Mouse (Mus musculus): Measurements from ENCODE around the gene Nup133.
"Not testable (repeated sequence)": the region's sequence is repeated elsewhere in the genome, so short reads cannot be mapped to it uniquely, and the experiment has no call there.

Gene Nup133

DNA sequence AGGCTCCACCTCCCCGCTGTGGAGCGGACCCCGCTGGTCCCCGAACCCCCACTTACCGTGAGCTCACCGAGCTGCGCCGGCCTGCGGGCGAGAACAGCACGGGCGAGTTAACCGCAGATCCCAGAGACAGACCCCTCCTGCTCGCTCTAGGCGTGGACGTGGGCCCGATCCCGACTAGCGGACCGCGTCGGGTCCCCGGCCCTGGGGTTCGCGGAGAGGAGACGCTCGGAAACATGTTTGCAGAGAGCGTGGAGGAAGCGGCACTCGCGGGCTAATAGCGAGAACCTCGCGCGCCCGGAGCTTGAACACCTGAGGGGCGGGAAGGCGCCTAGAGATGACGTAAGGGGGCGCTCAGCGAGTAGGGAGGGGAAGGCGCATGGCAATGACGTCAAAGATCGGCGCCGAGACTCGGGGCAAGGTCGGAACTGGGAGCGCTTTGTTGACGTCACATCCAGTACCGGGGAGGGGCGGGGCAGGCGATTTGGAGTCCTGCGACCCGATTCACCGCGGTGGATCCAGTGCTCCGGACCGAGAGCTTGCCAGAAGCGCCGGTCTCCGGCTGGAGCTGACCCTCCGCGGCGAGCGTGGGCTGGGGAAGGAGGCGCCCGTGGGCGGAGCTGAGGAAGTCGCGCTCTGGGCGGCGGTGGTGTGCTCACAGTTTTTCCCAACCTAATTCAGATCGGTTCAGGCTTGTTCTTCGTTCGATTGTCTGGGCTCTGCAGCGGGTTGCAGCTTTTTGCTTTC lies at the start of gene Nup133:
TSS of gene Nup133 (minus strand) at position 324 of the 744 bp plus-strand sequence.
- in situ Hi-C loops (cut with MboI; ENCODE audit: low sequenced_read_pairs) = no loop called here

DNA sequence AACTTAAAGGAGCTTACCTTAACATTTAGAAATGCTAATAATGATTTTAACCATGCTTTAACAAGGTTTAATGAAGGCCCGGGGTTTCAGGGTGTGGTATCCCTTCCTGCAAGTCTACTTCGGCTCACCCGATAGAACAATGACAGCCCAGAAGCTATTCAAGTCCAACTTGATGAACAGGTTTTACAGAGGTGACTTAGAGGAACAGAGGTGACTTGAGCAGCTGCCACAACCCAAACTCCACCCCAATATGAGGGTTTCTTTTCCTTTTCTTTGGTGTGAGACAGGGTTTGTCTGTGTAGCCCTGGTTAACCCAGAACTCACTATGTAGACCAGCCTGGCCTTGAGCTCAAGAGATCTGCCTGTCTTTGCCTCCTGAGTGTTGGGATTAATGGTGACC lies 44.9 kb upstream of the Nup133 start:
- in situ Hi-C loops (cut with MboI; ENCODE audit: low sequenced_read_pairs) = no loop called here

DNA sequence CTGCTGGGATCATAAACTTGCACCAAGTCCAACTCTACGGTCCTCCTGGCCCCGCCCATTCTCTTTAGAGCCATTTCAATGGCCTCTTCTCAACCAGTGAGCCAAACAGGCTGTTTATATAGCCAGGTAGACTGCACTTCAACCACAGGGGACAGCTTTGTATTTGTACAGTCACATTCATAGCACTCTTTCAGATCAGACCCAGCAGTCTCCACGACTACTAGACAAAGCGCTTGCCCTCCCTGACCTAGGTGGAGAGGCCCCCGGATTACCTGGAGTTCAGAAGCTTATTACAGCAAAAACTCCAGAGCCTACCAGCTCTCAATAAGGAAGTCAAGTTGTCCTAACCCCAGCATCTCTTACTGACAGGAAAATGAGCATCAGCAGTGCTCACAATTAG lies 44.5 kb upstream of the Nup133 start:
- in situ Hi-C loops (cut with MboI; ENCODE audit: low sequenced_read_pairs) = no loop called here

DNA sequence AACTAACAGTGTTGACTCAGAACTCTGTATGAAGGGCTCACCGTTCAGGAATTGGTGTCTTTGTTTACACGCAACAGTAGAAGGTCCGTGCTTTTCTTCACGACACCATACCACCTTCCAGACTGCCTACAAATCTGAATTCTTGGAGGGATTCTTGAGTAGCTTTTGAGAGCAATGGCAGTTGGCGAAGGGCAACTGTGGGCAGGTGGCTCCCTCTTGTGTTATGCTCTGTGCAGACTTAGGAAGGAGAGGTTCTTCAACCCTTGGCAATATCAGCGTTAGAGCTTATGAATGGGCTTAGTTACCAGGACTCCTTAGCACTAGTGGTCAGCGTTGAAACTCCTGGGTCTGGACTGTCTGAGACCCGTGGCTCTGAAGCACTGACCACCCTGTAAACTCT lies 43.5 kb upstream of the Nup133 start:
- in situ Hi-C loops (cut with MboI; ENCODE audit: low sequenced_read_pairs) = no loop called here

DNA sequence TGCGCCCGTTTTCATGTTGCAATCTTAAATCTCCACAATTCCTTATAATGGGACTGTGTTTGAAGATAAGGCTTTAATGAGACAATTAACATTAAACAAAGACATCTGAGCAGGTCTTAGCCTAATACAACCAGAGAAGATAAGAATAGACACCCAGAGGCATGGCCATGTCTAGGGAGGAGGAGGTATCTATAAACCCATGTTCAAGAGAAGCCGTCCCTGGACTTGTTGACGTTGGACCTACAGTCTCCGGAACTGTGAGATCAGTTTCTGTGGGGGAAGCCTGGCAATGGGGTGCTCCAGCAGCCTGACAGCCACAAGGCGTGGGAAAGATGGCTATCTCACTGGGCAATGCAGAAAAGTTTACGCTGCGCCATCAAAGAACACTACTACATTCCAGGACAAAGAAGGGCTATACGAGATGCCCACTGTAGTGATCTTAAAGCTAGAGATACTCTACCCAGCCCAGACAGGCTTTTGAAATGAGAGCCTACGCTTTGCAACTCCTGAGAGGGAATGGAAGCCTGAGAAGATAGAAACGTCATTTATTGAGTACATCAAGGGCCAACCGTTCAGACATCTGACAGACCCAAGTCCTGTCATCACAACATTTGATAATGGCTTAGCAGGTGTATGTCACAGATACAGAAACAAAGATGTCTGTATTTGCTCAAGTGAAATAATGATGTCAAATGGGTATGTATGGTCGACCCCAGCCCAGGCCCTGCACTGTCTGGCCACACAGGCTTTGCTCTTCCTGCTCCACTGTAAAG lies 41.4 kb upstream of the Nup133 start:
- in situ Hi-C loops (cut with MboI; ENCODE audit: low sequenced_read_pairs) = no loop called here

DNA sequence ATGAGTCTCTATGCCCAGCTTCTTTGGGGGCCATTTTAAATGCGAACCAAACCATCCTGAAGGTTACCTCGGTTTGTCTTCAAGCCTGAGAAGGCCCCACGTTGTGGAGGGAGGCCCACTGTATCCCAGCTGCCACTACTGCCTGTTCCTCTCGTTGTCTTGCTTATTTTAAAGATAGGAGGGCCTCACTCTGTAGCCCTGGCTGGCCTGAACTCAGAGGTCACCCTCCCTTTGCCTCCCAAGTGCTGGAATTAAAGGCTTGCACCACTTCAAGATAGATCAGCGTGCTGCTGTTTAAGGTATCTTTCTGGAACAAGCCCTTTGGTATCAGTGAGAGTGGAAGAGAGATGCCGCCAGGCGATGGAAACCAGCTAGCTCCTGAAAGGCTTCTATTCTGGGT lies 40.1 kb upstream of the Nup133 start:
- in situ Hi-C loops (cut with MboI; ENCODE audit: low sequenced_read_pairs) = no loop called here

DNA sequence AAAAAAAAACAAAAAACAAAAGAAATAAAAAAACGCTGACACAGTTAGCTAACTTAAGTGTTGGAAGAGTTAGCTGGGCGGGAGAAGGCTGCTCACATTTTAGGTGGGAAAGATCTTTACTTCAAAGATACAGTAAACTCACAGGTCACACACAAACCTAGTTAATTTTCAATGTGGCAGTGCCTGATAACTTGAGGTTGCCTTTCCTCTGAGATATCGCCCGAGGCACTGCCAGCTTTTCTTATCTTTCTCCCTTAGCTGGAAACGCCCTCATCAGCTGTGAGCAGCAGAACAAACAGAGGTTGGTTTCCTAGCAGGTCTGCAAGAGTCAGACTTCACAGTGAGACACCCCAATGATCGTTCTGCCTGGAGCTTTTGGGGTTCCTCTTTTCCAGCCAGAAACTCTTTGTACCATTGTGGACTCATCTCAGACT lies 39.6 kb upstream of the Nup133 start:
- in situ Hi-C loops (cut with MboI; ENCODE audit: low sequenced_read_pairs) = no loop called here

DNA sequence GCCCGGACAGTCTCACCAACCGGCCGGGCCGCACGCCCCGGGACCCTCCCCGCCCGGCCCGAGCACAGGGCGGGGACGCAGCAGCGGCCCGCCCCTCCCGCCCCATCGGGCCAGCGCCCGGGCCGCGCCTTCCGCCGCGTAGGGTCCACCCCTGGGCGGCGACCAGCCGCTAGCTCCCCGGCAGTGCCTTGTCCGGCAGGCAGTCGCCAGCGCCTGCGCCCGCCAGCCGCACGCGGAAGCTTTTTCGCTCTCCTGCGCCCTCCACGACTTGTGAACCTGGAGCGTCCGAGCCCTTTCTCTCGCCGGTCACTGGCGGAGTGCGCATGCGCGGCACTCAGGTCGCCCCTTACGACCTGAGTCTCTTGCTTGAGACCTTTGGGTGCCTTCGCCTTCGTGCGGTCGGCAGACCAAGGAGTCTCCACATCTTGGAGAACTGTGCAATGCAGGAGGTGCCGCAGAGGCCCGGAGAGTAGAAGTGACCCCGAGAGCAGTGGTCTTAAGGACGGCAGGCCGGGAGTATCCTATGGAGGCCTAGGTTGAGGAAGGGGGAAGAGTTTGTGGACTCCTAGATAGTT lies 33.8 kb upstream of the Nup133 start, which contains the start of gene Abcb10:
TSS of gene Abcb10 (minus strand) at position 297 of the 575 bp plus-strand sequence.
- in situ Hi-C loops (cut with MboI; ENCODE audit: low sequenced_read_pairs) = no loop called here

DNA sequence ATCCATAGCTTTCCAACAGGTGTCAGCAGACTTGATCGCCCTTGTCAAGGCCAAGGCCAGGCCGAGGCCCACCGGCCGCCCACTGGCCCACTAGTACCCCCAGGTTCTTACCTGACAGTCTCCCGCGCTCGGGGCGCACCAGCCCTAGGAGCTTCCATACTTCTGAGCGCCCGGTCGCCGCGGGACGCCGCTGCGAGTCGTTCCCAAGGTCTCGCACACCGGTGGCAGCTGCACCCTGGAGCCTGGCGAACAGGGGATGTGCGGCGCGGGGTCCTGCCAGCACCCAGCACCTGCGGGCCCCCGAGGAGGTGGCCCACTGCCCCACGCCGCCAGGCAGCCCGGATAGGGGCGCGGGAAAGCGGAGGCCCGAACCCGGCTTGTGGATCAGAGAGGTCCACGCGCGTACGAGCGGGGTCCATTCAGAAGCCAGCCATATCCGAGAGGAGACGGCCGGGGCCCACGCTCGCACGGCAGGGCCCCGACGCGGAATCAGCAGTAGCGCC lies 33.3 kb upstream of the Nup133 start:
- in situ Hi-C loops (cut with MboI; ENCODE audit: low sequenced_read_pairs) = no loop called here

DNA sequence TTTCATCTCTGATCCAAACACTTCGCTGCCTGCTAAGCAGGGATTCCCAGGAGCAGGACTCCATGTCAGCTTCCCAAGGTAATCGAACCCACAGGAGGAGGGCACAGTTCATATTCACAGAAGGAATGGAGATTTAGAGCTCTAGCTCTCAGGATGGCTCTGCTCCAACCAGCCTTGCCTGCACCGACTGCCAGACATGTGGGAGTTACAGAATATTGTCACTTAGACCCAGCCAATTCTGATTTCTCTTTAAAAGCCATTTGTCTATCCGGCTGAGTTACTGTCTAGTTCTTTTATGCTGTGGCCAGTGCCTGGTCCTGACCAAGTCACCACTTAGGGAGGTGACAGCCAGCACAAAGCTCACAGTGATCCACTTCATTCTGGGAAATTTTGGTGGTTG lies 32.6 kb upstream of the Nup133 start:
- in situ Hi-C loops (cut with MboI; ENCODE audit: low sequenced_read_pairs) = no loop called here

DNA sequence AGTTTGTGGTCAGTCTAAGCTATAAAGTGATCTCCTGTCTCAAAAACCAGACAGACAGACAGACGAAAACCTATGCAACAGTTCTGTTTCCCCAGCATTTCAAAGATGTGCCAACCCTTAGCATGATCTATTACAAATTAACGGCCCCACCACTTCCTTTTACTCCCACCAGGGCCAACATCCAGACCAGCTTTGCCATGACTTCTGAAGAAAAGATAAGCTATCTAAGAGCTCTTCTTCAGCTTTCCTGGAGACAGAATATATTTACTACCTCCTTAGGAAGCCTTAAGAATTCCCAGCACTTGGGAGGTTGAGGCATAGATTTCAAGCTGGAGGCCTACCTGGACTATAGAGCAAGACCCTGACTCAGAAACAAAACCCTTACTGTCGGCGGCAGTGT lies 31.2 kb upstream of the Nup133 start:
- in situ Hi-C loops (cut with MboI; ENCODE audit: low sequenced_read_pairs) = no loop called here

DNA sequence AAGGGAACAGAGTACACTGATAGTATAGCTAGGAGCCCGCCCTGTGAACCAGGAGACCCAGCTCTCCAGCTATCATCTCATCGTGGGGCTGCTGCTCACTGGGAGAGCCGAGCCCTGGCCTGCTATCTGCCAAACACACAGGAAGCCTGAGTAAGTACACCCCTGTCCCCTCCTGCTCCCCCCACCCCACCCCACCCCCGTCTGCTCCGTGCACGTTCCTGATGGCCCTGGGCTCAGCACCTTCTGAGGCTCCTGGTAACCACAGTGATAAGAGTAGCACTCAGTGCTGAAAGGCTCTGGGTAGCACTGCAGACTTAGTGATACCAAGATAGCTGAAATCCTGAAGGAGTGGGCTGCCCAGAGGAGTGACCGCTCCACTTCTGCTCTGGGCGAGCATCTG lies 29.9 kb upstream of the Nup133 start:
- in situ Hi-C loops (cut with MboI; ENCODE audit: low sequenced_read_pairs) = no loop called here

DNA sequence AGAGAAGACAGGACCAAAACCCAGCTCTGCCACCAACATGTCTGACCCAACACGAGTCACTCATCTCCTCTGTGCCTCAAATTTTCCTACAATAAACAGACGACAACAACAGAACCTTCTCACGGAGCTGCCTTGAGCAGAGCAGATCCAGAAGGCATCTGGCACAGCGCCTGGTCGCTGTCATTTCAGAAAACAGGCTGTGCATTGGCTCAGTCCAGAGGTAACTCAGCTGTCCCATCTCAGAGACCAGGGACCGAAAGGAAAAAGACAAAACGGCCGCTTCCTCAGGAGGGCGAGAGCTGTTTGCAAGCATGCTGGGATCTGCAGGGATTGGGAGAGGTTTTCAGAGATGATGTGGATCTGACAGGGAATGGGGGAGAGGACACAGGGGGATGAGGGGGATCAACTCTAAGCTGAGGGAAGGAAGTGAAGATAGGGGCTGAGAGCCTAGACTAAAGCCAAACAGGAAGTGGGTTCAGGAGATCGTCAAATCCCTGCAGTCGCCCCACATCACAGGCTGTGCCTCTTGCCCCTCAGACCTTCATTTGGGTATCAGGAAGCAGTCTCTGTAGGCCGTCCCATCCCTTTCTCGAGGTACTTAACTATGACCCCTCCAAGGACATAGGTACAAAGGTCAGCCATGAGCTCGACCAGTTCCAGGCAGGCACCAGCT lies 29.2 kb upstream of the Nup133 start:
- in situ Hi-C loops (cut with MboI; ENCODE audit: low sequenced_read_pairs) = no loop called here

DNA sequence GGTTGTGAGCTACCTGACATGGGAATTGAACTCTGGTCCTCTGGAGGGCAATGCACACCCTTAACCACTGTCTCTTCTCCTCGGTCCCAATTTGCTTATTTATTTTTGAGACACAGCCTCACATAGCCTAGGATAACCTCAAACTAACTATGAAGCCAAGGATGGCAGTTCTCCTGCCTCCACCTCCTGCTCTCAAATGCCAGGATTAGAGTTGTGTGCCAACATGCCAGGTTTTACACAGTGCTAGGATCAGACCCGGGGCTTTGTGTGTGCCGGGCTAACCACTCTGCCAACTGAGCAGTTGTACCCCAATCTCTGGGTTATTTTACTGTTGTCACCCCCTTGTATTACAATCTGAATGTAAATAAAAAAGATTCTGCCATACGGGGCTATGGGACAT lies 28.4 kb upstream of the Nup133 start:
- in situ Hi-C loops (cut with MboI; ENCODE audit: low sequenced_read_pairs) = no loop called here

DNA sequence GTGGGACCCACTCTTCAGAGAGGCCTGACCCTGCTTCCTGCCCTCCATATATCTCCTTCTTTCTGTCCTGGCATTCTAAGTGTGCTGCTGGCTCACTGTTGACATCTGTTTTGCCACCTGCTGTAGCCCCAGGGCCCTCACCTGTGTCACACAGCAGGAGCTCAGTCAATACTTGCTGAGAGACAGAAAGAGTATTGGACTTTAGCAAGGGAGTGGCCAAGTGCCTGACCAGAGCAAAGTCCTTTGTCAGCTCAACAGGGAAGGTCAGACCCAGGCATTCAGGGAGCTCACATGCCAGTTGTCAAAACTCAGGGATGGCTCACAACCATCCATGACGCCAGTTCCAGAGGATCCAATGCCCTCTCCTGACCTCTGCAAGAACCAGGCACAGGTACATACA lies 24.4 kb upstream of the Nup133 start:
- in situ Hi-C loops (cut with MboI; ENCODE audit: low sequenced_read_pairs) = no loop called here

DNA sequence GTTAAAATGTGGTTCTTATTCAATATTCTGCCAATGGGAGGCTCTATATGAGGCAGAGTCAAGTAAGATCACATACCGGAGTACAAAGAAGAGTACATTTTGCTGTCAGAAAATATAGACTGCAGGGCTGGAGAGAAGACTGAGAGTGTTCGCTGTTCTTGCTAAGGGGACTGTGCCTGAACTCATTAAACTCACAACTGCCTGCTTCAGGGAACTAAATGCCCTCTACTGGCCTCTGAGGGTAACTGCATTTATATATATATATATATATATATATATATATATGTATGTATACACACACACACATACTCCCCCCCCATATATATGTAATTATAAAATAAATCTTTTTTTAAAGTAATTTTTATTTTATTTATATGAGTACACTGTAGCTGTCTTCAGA lies 17.8 kb upstream of the Nup133 start:
- in situ Hi-C loops (cut with MboI; ENCODE audit: low sequenced_read_pairs) = no loop called here

DNA sequence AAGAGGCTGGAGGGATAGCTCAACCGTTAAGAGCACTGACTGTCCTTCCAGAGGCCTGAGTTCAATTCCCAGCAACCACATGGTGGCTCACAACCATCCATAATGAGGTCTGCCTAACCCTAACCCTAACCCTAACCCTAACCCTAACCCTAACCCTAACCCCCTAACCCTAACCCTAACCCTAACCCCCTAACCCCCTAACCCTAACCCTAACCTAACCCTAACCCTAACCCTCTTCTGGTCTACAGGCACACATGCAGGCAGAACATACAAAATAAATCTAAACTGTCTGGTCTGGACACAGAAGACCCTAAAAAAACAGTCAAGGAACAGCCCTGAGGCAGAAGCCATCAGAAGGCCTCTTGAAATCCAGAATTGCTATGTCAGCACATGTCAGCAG lies 12.3 kb upstream of the Nup133 start:
- in situ Hi-C loops (cut with MboI; ENCODE audit: low sequenced_read_pairs) = no loop called here

DNA sequence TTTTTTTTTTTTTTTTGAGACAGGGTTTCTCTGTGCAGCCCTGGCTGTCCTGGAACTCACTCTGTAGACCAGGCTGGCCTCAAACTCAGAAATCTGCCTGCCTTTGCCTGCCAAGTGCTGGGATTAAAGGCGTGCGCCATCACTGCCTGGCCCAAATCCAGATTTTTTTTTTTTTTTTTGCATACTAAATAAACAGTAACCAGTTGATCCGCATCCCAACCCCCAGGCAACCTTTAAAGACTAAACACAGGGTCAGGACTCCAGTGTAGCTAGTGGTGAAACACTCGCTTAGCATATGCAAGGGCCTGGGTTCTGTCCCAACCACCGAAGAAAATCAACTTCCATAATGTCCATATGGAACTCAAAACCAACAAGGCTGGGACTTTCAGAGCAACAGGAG lies 11.5 kb upstream of the Nup133 start:
- in situ Hi-C loops (cut with MboI; ENCODE audit: low sequenced_read_pairs) = not testable (repeated sequence)

DNA sequence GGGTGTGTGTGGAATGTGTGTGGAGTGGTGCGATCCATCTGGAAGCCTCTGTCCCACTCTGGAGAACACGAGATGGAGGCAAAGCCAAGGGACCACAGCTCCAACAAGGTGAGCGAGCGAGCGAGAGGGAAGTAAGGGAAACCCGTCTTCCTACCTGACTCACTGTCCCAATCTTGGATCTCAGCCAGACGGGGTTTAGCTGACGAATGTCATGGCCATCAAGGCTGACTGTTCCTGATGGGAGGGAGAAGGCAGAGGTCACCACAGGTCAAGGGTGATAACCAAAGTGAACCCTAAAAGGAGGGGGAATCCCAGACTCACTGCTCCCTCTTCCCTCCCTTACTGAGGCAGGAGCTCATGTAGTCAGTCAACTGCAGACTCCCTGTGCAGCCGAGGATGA lies 11.0 kb upstream of the Nup133 start:
- in situ Hi-C loops (cut with MboI; ENCODE audit: low sequenced_read_pairs) = no loop called here

DNA sequence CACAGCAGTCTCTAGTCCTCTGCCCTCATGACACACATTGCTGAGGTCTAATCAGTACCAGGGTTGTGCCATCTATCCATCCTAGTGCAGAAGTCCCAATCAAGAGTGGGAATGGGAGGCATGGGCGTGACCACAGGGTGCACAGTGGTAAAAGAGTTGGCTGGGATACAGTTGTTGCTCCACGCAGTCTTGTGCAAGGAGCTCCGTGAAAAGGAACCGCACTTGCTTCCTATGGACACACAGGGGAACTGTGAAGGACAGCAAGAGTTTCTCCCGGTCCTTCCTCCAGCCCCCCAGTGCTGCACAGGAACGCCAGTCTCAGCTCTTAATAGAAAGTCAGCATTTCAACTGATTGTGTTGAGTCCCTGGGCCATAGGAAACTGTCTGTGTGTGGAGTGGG lies 10.4 kb upstream of the Nup133 start:
- in situ Hi-C loops (cut with MboI; ENCODE audit: low sequenced_read_pairs) = no loop called here

DNA sequence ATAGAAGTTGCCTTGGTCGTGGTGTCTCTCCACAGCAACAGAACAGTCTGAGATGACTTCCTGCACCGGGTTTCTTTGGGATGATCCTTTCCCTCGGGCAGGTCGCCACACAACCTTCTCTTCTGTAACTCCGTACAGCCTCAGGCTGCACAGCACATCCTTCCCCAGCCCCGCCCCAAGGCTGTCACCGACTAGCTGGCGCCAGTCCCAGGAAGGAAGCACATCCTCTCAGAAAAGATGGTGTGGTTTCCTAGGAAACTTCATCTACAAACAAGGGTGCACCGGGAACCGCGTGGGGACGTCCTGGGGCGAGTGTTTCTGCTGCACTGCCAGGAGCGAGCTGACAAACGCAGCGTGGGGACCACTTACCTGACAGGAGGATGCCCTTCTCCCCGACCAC lies 9.1 kb upstream of the Nup133 start:
- in situ Hi-C loops (cut with MboI; ENCODE audit: low sequenced_read_pairs) = no loop called here

Data from CH12F3 (cell line).